Comparison of ENCODE assay signal across 8 mouse cellular contexts in the genomic region with DNA sequence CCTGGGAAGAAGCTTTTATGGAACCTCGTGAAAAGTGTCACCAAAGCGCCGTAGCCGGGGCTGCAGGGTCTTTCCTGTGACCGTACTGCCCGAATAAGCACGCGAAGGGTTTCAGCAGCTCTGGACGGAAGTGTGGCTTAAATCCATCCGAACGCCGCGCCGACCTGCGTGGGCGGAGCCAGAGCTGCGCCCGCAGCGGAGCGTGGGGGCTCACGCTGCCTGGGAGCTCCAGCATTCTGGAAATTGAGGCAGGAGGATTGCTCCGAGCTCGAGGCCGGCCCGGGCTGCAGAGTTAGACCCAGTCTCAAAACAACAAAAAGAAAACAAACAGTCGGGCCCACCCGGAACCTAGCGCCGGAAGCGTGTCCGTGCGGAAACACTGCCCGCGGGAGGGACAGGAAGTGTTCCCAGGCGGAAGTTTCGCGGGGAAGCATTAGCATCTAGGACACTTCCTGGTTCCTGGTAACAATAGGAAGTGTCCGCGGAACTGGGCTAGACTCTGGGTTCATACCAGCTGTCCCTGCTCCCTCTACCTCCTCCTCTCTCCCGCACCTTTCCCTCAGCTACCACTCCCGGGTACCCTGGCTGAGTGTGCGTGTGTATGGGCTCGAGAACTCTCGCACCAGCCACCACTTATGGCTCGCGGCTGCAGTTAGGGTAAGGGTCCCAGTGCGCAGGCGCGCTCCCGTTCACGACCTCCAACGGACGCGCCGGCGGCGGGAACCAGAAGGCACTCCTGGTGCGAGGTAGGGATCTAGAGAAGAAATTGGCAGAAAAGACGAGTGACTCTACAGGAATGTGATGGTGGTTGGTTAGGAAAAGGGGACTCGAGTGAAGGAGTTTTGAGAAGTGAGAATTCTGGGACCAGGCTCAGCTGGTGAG. TPM values are rescaled to one million over a fixed set of nuclear protein-coding genes. Genes with fewer than 3 reads are reported as not detected.
A peak's percentile ranks its signal among the peaks of the same experiment; 100 is the strongest.
DNase-seq lines count a peak whose midpoint lies in the region; ATAC-seq and TF ChIP-seq lines count a peak whose summit lies in the region.

Gene Zfp668 (minus strand): TSS at position 362 of the 882 bp plus-strand sequence.

- in situ Hi-C loops in CH12.LX (cut with MboI; ENCODE audit: low pct_ligation_motif_present, low pct_unique_long_range_greater_than_20kb, low sequenced_read_pairs) = no loop called here

- TF ChIP-seq RAD21 in CH12.LX (IDR thresholded peaks at IDR 0.05; ENCODE audit: low read depth, low read length) = no peak

- H3K9me3 ChIP-seq in CH12.LX (replicated peaks; ENCODE audit: low read length) = peaks cover 35% of the 10 kb centered on the region
- no peaks in the 10 kb centered on the region for H3K9me3 ChIP-seq in forebrain, embryonic 11.5 days (ENCODE audit: control insufficient read depth, low read length)
- H3K9me3 ChIP-seq in heart, postnatal 0 days (replicated peaks; ENCODE audit: control insufficient read depth, low read length) = no peaks in the 10 kb centered on the region
- H3K9me3 ChIP-seq in liver, embryonic 16.5 days (replicated peaks; ENCODE audit: control insufficient read depth, low read length) = peaks cover 24% of the 10 kb centered on the region
- no peaks in the 10 kb centered on the region for H3K9me3 ChIP-seq in neural tube, embryonic 13.5 days

- H3K27ac ChIP-seq in CH12.LX (ENCODE audit: insufficient read depth, low read depth) = peak within 1 kb of the TSS; percentile 78
- H3K27ac ChIP-seq in forebrain, embryonic 11.5 days (ENCODE audit: low read depth, low read length) = peak within 1 kb of the TSS; percentile 97
- H3K27ac ChIP-seq in heart, postnatal 0 days (ENCODE audit: low read depth) = peak within 1 kb of the TSS; percentile 97
- H3K27ac ChIP-seq in liver, embryonic 16.5 days (ENCODE audit: low read length) = peak within 1 kb of the TSS; percentile 96
- H3K27ac ChIP-seq in neural tube, embryonic 13.5 days (replicated peaks) = peak within 1 kb of the TSS; percentile 100
- peak within 1 kb of the TSS; percentile 99 for H3K27ac ChIP-seq in testis, adult 2 months (ENCODE audit: control insufficient read depth, insufficient read depth, low read depth, low read length)

- H3K4me1 ChIP-seq in CH12.LX (ENCODE audit: control insufficient read depth in 1 of 2, insufficient read depth in 2 of 2) = peaks cover 6 to 33% of the 10 kb centered on the region in 2 experiments
- H3K4me1 ChIP-seq in forebrain, embryonic 11.5 days (replicated peaks; ENCODE audit: control insufficient read depth, insufficient read depth, low read length) = peaks cover 13% of the 10 kb centered on the region; the same call in 1 of the 2 replicates
- H3K4me1 ChIP-seq in heart, postnatal 0 days (ENCODE audit: control insufficient read depth, insufficient read depth) = peaks cover 10% of the 10 kb centered on the region
- peaks cover 23% of the 10 kb centered on the region for H3K4me1 ChIP-seq in liver, embryonic 16.5 days (ENCODE audit: control insufficient read depth, low read depth, low read length)
- H3K4me1 ChIP-seq in neural tube, embryonic 13.5 days (replicated peaks) = peaks cover 34% of the 10 kb centered on the region
- H3K4me1 ChIP-seq in testis, adult 2 months (ENCODE audit: control insufficient read depth, insufficient read depth, low read length) = peaks cover 6% of the 10 kb centered on the region

- peaks cover 27% of the 10 kb centered on the region for H3K79me2 ChIP-seq in CH12.LX (replicated peaks; ENCODE audit: control insufficient read depth, extremely low read depth, insufficient read depth, poor library complexity, severe bottlenecking)

- no peak for TF ChIP-seq EP300 in CH12.LX (IDR thresholded peaks at IDR 0.05; ENCODE audit: low read length)
- no peak; the same call in 1 of the 2 replicates for TF ChIP-seq EP300 in heart, postnatal 0 days (IDR thresholded peaks at IDR 0.05; ENCODE audit: low read depth)

- H3K4me2 ChIP-seq in CH12.LX (ENCODE audit: insufficient read depth, low read depth, poor library complexity, severe bottlenecking) = peak within 1 kb of the TSS; percentile 95
- H3K4me2 ChIP-seq in forebrain, embryonic 11.5 days (ENCODE audit: low read depth, low read length, severe bottlenecking) = peak within 1 kb of the TSS; percentile 87
- peak within 1 kb of the TSS; percentile 94 for H3K4me2 ChIP-seq in heart, postnatal 0 days (ENCODE audit: low read depth, low read length)
- H3K4me2 ChIP-seq in liver, embryonic 16.5 days (ENCODE audit: low read depth, low read length) = peak within 1 kb of the TSS; percentile 88
- peak within 1 kb of the TSS; percentile 86 for H3K4me2 ChIP-seq in neural tube, embryonic 13.5 days

- TF ChIP-seq POLR2A in CH12.LX (IDR thresholded peaks at IDR 0.05; ENCODE audit: low read depth, low read length) = peak; percentile 67
- peak; percentile 66 for TF ChIP-seq POLR2A in testis, adult 2 months (IDR thresholded peaks at IDR 0.05; ENCODE audit: control insufficient read depth, low read depth, low read length)

- no peaks in the 10 kb centered on the region for H3K27me3 ChIP-seq in CH12.LX (replicated peaks)
- H3K27me3 ChIP-seq in forebrain, embryonic 11.5 days (ENCODE audit: control insufficient read depth, insufficient read depth, low read length) = no peaks in the 10 kb centered on the region
- H3K27me3 ChIP-seq in heart, postnatal 0 days (ENCODE audit: control insufficient read depth, insufficient read depth, low read length) = no peaks in the 10 kb centered on the region
- no peaks in the 10 kb centered on the region for H3K27me3 ChIP-seq in liver, embryonic 16.5 days (ENCODE audit: control insufficient read depth, insufficient read depth, low read depth, low read length)
- no peaks in the 10 kb centered on the region for H3K27me3 ChIP-seq in neural tube, embryonic 13.5 days
- no peaks in the 10 kb centered on the region for H3K27me3 ChIP-seq in testis, adult 2 months (ENCODE audit: control insufficient read depth, insufficient read depth, low read length)

- ATAC-seq in forebrain, embryonic 11.5 days (replicated peaks; ENCODE audit: low FRiP score) = peak; percentile 64
- peak; percentile 67 for ATAC-seq in heart, postnatal 0 days (ENCODE audit: insufficient read depth, low read depth)
- peak; percentile 74 for ATAC-seq in liver, embryonic 16.5 days (ENCODE audit: low read depth)
- ATAC-seq in neural tube, embryonic 13.5 days (ENCODE audit: low read depth) = peak; percentile 72

- peak within 1 kb of the TSS; percentile 87 for H3K9ac ChIP-seq in CH12.LX (ENCODE audit: insufficient read depth, low read depth)
- H3K9ac ChIP-seq in forebrain, embryonic 11.5 days (ENCODE audit: low read length) = peak within 1 kb of the TSS; percentile 93
- peak within 1 kb of the TSS; percentile 88 for H3K9ac ChIP-seq in heart, postnatal 0 days (replicated peaks; ENCODE audit: low read depth, low read length)
- peak within 1 kb of the TSS; percentile 96 for H3K9ac ChIP-seq in liver, embryonic 16.5 days (ENCODE audit: low read depth, low read length)
- peak within 1 kb of the TSS; percentile 99 for H3K9ac ChIP-seq in neural tube, embryonic 13.5 days

- H3K4me3 ChIP-seq in CH12.LX (replicated peaks in 1 of 3; ENCODE audit: low read depth in 2 of 3, low read length in 2 of 3, poor library complexity in 1 of 3) = peak within 1 kb of the TSS; percentile 66 to 99 (median 98)
- peak within 1 kb of the TSS; percentile 95 for H3K4me3 ChIP-seq in forebrain, embryonic 11.5 days (ENCODE audit: low read depth, low read length)
- peak within 1 kb of the TSS; percentile 91 for H3K4me3 ChIP-seq in heart, postnatal 0 days (ENCODE audit: low read depth, low read length)
- H3K4me3 ChIP-seq in liver, embryonic 16.5 days (ENCODE audit: low read depth, low read length) = peak within 1 kb of the TSS; percentile 92
- H3K4me3 ChIP-seq in neural tube, embryonic 13.5 days = peak within 1 kb of the TSS; percentile 97
- peak within 1 kb of the TSS; percentile 100 for H3K4me3 ChIP-seq in testis, adult 2 months (ENCODE audit: control insufficient read depth, low read depth, low read length)

- WGBS in forebrain, embryonic 11.5 days = under 1% methylated on average over 60 of the region's 60 CpGs
- under 1% methylated on average over 60 of the region's 60 CpGs for WGBS in heart, postnatal 0 days
- under 1% methylated on average over 60 of the region's 60 CpGs for WGBS in liver, embryonic 16.5 days (ENCODE audit: insufficient replicate concordance)
- WGBS in neural tube, embryonic 13.5 days = under 1% methylated on average over 60 of the region's 60 CpGs

- dilution Hi-C loops in CH12.LX (cut with MboI; ENCODE audit: extremely low pct_ligation_motif_present, extremely low pct_unique_long_range_greater_than_20kb, low sequenced_read_pairs) = no loop called here

- peak; percentile 95 for DNase-seq in CH12.LX (ENCODE audit: extremely low read depth)
- DNase-seq in c-Kit-positive CD71-positive TER-119-negative erythroid progenitor cells, embryonic 14.5 days (ENCODE audit: low read depth) = peak; percentile 93
- DNase-seq in forebrain, embryonic 11.5 days (ENCODE audit: low spot score) = peak; percentile 94
- DNase-seq in heart, postnatal 0 days (ENCODE audit: low spot score) = peak; percentile 89
- peak; percentile 94 to 96 for DNase-seq in kidney, postnatal 4 days

- no peak for TF ChIP-seq CTCF in CH12.LX (conservative IDR thresholded peaks at IDR 0.05 in 1 of 2, IDR thresholded peaks at IDR 0.05 in 1 of 2; ENCODE audit: low read depth in 2 of 2, low read length in 2 of 2)
- TF ChIP-seq CTCF in heart, postnatal 0 days (IDR thresholded peaks at IDR 0.05; ENCODE audit: low read depth) = no peak
- TF ChIP-seq CTCF in testis, adult 2 months (IDR thresholded peaks at IDR 0.05; ENCODE audit: control insufficient read depth, insufficient read depth, insufficient replicate concordance, low read depth, low read length) = no peak

- peaks cover 35 to 55% of the 10 kb centered on the region in 2 experiments for H3K36me3 ChIP-seq in CH12.LX (replicated peaks in 1 of 2; ENCODE audit: control insufficient read depth in 1 of 2, insufficient read depth in 1 of 2, low read length in 1 of 2)
- peaks cover 25% of the 10 kb centered on the region for H3K36me3 ChIP-seq in forebrain, embryonic 11.5 days (ENCODE audit: control insufficient read depth, insufficient read depth, low read length)
- peaks cover 36% of the 10 kb centered on the region for H3K36me3 ChIP-seq in heart, postnatal 0 days (replicated peaks; ENCODE audit: control insufficient read depth, insufficient read depth, low read length)
- peaks cover 36% of the 10 kb centered on the region for H3K36me3 ChIP-seq in liver, embryonic 16.5 days (ENCODE audit: control insufficient read depth, insufficient read depth)
- H3K36me3 ChIP-seq in neural tube, embryonic 13.5 days = peaks cover 50% of the 10 kb centered on the region
- peaks cover 4% of the 10 kb centered on the region for H3K36me3 ChIP-seq in testis, adult 2 months (ENCODE audit: control insufficient read depth, insufficient read depth, low read length)

RNA-seq across cellular contexts. Expression of gene Zfp668, which starts in this region (rescaled TPM):
- total RNA-seq in CH12.LX (2012; rRNA removed) (5.6 and 5.9 TPM in 2 replicates), CH12.LX (2014; rRNA removed) (2.4 and 2.6 TPM in 2 replicates)
- polyA plus RNA-seq in CH12.LX (2012; ENCODE audit: insufficient read length, low read depth) = 7.0 and 8.6 TPM in 2 replicates
- 32.6 and 32.9 TPM in 2 replicates for polyA plus RNA-seq in forebrain, embryonic 11.5 days (2014; fragmentation: Nextera tagmentation; extraction: Ambion mirVana)
- 3.2 and 4.8 TPM in 2 replicates for total RNA-seq in heart, postnatal 0 days (2014; rRNA removed; ENCODE audit: low replicate concordance)
- polyA plus RNA-seq in heart, postnatal 0 days (2015; fragmentation: Nextera tagmentation; extraction: Ambion mirVana) = 6.1 and 7.1 TPM in 2 replicates
- 4.5 and 5.0 TPM in 2 replicates for polyA plus RNA-seq in liver, embryonic 16.5 days (2015; fragmentation: Nextera tagmentation; extraction: Ambion mirVana)
- 32.5 and 35.1 TPM in 2 replicates for polyA plus RNA-seq in neural tube, embryonic 13.5 days (2015; fragmentation: Nextera tagmentation; extraction: Ambion mirVana)
- polyA plus RNA-seq in testis, adult 2 months (2012; rRNA removed) = 3.2 TPM in 2 replicates

Comparison
In these comparisons a context has a peak if more than half of its experiments do, and no peak if none do; other contexts are left out.
1. Peak in every context shown above with its lines: DNase-seq, ATAC-seq, H3K4me3 ChIP-seq and H3K27ac ChIP-seq.